Mouse (Mus musculus) lung, embryonic 14.5 days (tissue): ENCODE measurements around the gene Gm14401. TPM values are rescaled to one million over a fixed set of nuclear protein-coding genes. Genes with fewer than 3 reads are reported as not detected.
"Not testable (repeated sequence)": the region's sequence is repeated elsewhere in the genome, so short reads cannot be mapped to it uniquely, and the experiment has no call there.

Source experiments
- ATAC-seq: fragments of 200-750 bp; cut with Nextera tagmentation; 2 replicates; pipeline ENCODE4 v1.8.0; 2017; ENCODE audit warnings: mild to moderate bottlenecking, moderate TSS enrichment, moderate library complexity; ENCODE audit not compliant: insufficient read depth
- DNase-seq: peaks from one replicate; pipeline ENCODE4 v3.0.0-alpha.2; 2015
- H3K27ac ChIP-seq: fragments of 300-500 bp; sonication (generic); 2 replicates; pipeline ENCODE4 v1.5.1; 2014; ENCODE audit warnings: low read depth, mild to moderate bottlenecking, moderate library complexity
- H3K27me3 ChIP-seq: fragments of 300-500 bp; sonication (generic); 2 replicates; pipeline ENCODE4 v1.6.1; 2014; ENCODE audit warnings: low read length, control low read depth; ENCODE audit not compliant: insufficient read depth
- H3K36me3 ChIP-seq: fragments of 300-500 bp; sonication (generic); 2 replicates; pipeline ENCODE4 v1.6.1; 2014; ENCODE audit warnings: control low read depth; ENCODE audit not compliant: insufficient read depth
- H3K4me1 ChIP-seq: fragments of 300-500 bp; sonication (generic); 2 replicates; pipeline ENCODE4 v1.6.1; 2014; ENCODE audit warnings: antibody characterized with exemption, control low read depth; ENCODE audit not compliant: insufficient read depth
- H3K4me2 ChIP-seq: fragments of 300-500 bp; sonication (generic); 2 replicates; pipeline ENCODE4 v1.6.1; 2014; ENCODE audit warnings: mild to moderate bottlenecking
- H3K4me3 ChIP-seq: fragments of 300-500 bp; sonication (generic); 2 replicates; pipeline ENCODE4 v1.5.1; 2014; ENCODE audit warnings: low read depth, low read length
- H3K9ac ChIP-seq: fragments of 300-500 bp; sonication (generic); 2 replicates; pipeline ENCODE4 v1.6.1; 2014
- H3K9me3 ChIP-seq: fragments of 300-500 bp; sonication (generic); 2 replicates; pipeline ENCODE4 v1.6.1; 2016; ENCODE audit warnings: low read depth, low read length, control low read depth
- WGBS: fragments of 180-500 bp; shearing (Covaris S2); extraction: QIAGEN DNeasy Blood & Tissue Kit; methylation state at CpG from one replicate; pipeline ENCODE4 v1.1.7; 2014; 5-methylcytosine and 5-hydroxymethylcytosine counted together
- polyA plus RNA-seq: library from polyadenylated mRNA; unstranded; fragments of >200 nt; fragmentation: Nextera tagmentation; extraction: Ambion mirVana; gene quantifications from 2 replicates; pipeline ENCODE4 v1.2.1, GENCODE M21; 2014

Gm14401 gene
- polyA plus RNA-seq, result 0.88 TPM in 1 of 2 replicates, not detected in the other

DNA sequence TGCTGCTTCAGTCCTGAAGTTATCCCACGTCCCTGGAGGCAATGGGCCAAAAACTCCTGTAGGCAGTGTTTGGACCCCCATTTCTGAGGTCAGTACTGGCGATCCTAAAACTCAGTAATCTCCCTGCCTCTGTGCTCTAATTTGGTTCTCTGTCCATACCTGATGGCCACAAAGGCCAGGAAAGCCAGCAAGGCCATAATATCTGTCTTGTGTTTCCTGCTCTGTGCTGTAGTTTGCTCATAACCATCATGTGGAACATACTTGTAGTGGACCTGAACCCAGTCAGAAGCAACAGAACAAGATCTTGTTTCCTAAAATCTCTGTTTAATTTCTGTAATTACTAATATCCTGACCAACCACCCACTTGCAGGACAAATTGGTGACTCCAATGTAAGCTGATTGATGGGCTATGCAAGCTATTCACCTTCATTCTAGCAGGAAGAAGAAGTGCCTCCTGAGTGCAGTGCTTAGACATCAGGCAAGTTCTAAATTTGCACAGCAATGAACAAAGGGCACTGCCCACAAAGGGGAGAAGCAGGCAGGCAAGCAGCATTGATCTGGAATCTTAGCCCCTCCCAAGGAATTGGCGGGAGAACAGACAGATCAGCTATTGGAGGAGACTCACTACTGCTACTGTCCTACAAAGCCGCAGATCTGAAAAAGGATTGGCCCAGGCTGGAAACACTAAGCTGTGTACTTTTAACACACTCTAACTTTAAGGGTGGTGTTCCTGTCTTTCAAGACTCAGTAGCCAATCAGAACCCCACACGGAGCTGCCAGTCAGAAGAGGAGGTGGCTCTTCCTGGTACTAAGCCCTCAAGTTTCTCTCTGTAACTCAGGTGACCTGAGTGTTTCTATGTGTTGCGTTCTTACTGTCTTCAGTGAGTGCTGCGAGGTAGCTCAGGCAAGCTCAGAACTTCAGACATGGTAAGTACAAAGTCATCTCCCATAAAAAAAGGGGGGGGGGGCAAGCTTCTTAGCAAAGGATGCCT is at the start of gene Gm14401:
TSS of gene Gm14401 (plus strand) at position 889 of the 992 bp plus-strand sequence.
- not testable (repeated sequence) for H3K9me3 ChIP-seq, DNase-seq, H3K36me3 ChIP-seq, H3K9ac ChIP-seq, H3K27ac ChIP-seq, H3K27me3 ChIP-seq, H3K4me3 ChIP-seq, ATAC-seq, H3K4me1 ChIP-seq, H3K4me2 ChIP-seq
- 66% methylated on average over 7 of the region's 7 CpGs for WGBS

DNA sequence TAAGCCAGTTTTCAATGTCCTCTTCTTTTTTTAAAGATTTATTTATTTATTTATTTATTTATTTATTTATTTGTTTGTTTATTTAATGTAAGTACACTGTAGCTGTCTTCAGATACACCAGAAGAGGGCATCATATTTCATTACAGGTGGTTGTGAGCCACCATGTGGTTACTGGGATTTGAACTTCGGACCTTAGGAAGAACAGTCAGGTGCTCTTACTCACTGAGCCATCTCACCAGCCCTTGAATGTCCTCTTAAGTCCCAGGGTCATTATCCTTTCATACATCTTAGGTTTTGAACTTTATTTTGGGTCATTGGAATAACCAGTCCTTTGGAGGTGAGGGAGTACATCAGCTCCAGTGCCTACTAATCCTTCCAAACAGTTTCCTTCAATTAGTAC is 1.3 kb upstream of the Gm14401 start:
- not testable (repeated sequence) for H3K36me3 ChIP-seq, H3K4me3 ChIP-seq, H3K9me3 ChIP-seq, DNase-seq, H3K27me3 ChIP-seq, H3K9ac ChIP-seq, H3K27ac ChIP-seq, H3K4me1 ChIP-seq, ATAC-seq, H3K4me2 ChIP-seq
- 75% methylated on average over 1 of the region's 1 CpGs for WGBS

DNA sequence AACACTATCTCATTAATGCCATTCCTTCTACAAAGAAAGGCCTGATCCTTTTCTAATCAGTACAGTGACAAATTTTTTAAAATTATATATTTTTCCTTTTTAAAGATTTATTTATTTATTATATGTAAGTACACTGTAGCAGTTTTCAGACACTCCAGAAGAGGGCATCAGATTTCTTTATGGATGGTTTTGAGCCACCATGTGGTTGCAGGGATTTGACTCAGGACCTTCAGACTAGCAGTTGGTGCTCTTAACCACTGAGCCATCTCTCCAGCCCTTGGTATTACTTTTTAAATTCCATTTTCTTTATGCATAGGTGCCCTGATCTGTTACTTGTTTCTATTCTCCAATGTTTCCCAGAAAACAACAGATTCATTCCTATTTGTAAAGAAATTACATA is 895 bp downstream of the Gm14401 start:
- not testable (repeated sequence) for H3K27me3 ChIP-seq, H3K36me3 ChIP-seq, H3K4me1 ChIP-seq, ATAC-seq, H3K9ac ChIP-seq, H3K4me3 ChIP-seq, H3K4me2 ChIP-seq, H3K27ac ChIP-seq, DNase-seq, H3K9me3 ChIP-seq

DNA sequence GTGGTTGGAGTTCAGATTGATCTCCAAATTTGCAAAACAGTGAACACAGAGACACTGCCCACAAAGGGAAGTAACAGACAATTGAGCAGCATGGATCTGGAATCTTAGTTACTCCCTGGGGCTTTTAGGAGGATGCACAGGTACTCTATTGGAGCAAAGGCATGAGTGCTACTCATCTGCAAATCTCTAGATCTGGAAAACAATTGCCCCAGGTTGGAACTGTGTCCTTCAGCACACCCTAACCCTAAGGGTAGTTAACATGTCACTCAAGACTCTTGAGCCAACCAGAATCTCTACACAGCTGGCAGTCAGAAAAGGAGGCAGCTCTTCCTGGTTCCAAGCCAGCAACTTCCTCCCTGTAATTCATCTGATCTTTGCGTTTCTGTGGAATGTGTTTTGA is 5.7 kb downstream of the Gm14401 start:
- not testable (repeated sequence) for H3K27me3 ChIP-seq, H3K4me3 ChIP-seq, H3K36me3 ChIP-seq, DNase-seq, H3K4me2 ChIP-seq, ATAC-seq, H3K27ac ChIP-seq, H3K9me3 ChIP-seq, H3K9ac ChIP-seq, H3K4me1 ChIP-seq
- 68% methylated on average over 1 of the region's 1 CpGs for WGBS

DNA sequence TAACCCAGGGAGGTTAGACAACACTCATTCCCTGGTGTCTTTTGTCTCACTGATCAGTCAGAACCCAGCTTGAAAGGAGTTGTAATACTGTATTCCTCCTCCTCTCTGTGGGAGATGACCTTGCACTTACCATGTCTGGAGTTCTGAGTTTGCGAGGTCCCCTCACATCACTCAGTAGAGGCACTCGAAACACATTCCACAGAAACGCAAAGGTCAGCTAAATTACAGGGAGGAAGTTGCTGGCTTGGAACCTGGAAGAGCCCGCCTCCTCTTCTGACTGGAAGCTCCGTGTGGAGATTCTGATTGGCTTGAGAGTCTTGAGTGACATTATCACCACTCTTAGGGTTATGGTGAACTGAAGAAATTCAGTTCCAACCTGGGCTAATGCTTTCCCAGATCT is 35.0 kb downstream of the Gm14401 start:
- not testable (repeated sequence) for DNase-seq, H3K4me3 ChIP-seq, H3K4me1 ChIP-seq, H3K27me3 ChIP-seq, H3K9ac ChIP-seq, H3K9me3 ChIP-seq, H3K27ac ChIP-seq, ATAC-seq, H3K4me2 ChIP-seq, H3K36me3 ChIP-seq
- 80% methylated on average over 5 of the region's 5 CpGs for WGBS

DNA sequence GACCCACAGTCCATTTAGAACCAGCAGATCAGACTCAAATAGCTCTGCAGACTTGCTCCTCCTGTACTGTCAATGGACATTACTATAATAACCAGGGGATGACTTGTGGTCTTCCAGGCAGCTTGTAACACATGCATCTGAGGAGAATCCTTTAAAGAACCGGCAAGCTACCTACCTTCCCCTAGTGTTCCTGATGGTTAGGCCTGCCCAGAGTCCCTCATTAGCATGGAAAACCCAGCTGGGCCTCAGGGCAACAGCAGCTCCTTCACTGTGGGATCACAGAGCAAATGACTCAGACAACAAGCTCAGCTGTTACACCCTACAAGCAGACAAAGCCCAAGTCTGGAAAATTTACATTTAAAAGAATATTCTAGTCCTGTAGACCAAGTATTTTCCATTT is 55.0 kb downstream of the Gm14401 start:
- ATAC-seq, DNase-seq, H3K27ac ChIP-seq, H3K4me1 ChIP-seq, H3K4me3 ChIP-seq, H3K27me3 ChIP-seq, H3K4me2 ChIP-seq, H3K36me3 ChIP-seq, H3K9me3 ChIP-seq, H3K9ac ChIP-seq: not testable (repeated sequence)
- WGBS, result 41% methylated on average over 1 of the region's 1 CpGs

Other genes starting within 250 kb of the Gm14401 start
- not detected in 2 replicates for gene Gm14408, start 243.2 kb upstream of the Gm14401 start, polyA plus RNA-seq
- gene Gm14296, start 146.5 kb upstream of the Gm14401 start, polyA plus RNA-seq, result 13.4 and 14.1 TPM in 2 replicates
- 14.6 and 15.8 TPM in 2 replicates for gene Gm14419, start 73.4 kb upstream of the Gm14401 start, polyA plus RNA-seq
- 28.2 and 31.5 TPM in 2 replicates for gene Gm14410, start 132.1 kb downstream of the Gm14401 start, polyA plus RNA-seq
- gene Gm14409, start 192.7 kb downstream of the Gm14401 start, polyA plus RNA-seq, result not detected in 2 replicates
- 0.38 and 1.1 TPM in 2 replicates for gene Gm14412, start 250.0 kb downstream of the Gm14401 start, polyA plus RNA-seq